In genomic region chr5:67097106-67098050, GRCm38 (mm10) we compare ENCODE assay signal across 12 mouse cellular contexts. TPM values are rescaled to one million over a fixed set of nuclear protein-coding genes. Genes with fewer than 3 reads are reported as not detected.
DNase-seq lines count a peak whose midpoint lies in the region; ATAC-seq and TF ChIP-seq lines count a peak whose summit lies in the region.
"Had no signal": no experiment of that assay in that cellular context is flagged by ENCODE, and none has a peak within 500 bp of the region (broad histone marks: within the 10 kb centered on the region; RNA-seq: fewer than 3 reads in every experiment).

No protein-coding gene starts in this region.

- H3K27me3 ChIP-seq in heart, adult 2 months (ENCODE audit: control insufficient read depth, insufficient read depth, low read length), result peaks cover 47% of the 10 kb centered on the region
- peaks cover 88% of the 10 kb centered on the region for H3K27me3 ChIP-seq in midbrain, embryonic 14.5 days (ENCODE audit: control insufficient read depth, insufficient read depth, low read length)
- peaks cover 98% of the 10 kb centered on the region for H3K27me3 ChIP-seq in midbrain, embryonic 13.5 days
- peaks cover 93% of the 10 kb centered on the region for H3K27me3 ChIP-seq in hindbrain, embryonic 13.5 days
- H3K27me3 ChIP-seq in stomach, embryonic 15.5 days (replicated peaks), result peaks cover 76% of the 10 kb centered on the region
- H3K27me3 ChIP-seq: CH12.LX had no signal

- no peak for ATAC-seq in midbrain, embryonic 14.5 days (ENCODE audit: low FRiP score, low TSS enrichment)
- no peak for ATAC-seq in midbrain, embryonic 13.5 days
- no peak for ATAC-seq in hindbrain, embryonic 13.5 days (ENCODE audit: low FRiP score)
- ATAC-seq in stomach, embryonic 15.5 days (ENCODE audit: insufficient read depth, low FRiP score, low read depth), result no peak

- no peak overlapping the region for H3K27ac ChIP-seq in heart, adult 2 months
- no peak overlapping the region for H3K27ac ChIP-seq in midbrain, embryonic 14.5 days (replicated peaks; ENCODE audit: low read depth, low read length)
- H3K27ac ChIP-seq in midbrain, embryonic 13.5 days, result no peak overlapping the region
- H3K27ac ChIP-seq in hindbrain, embryonic 13.5 days, result peak overlapping the region; percentile 82
- no peak overlapping the region; the same call in 1 of the 2 replicates for H3K27ac ChIP-seq in stomach, embryonic 15.5 days
- H3K27ac ChIP-seq: embryonic facial prominence, embryonic 12.5 days had no signal

- no peak overlapping the region for H3K4me2 ChIP-seq in midbrain, embryonic 14.5 days (ENCODE audit: low read length)
- H3K4me2 ChIP-seq in midbrain, embryonic 13.5 days (replicated peaks), result no peak overlapping the region
- H3K4me2 ChIP-seq in hindbrain, embryonic 13.5 days, result no peak overlapping the region
- H3K4me2 ChIP-seq in stomach, embryonic 15.5 days, result no peak overlapping the region

- TF ChIP-seq EP300 in heart, adult 2 months (IDR thresholded peaks at IDR 0.05; ENCODE audit: insufficient read depth, low read depth, low read length), result no peak

- no peaks in the 10 kb centered on the region for H3K9me3 ChIP-seq in midbrain, embryonic 14.5 days (ENCODE audit: control insufficient read depth, low read length)
- H3K9me3 ChIP-seq in midbrain, embryonic 13.5 days, result no peaks in the 10 kb centered on the region
- no peaks in the 10 kb centered on the region for H3K9me3 ChIP-seq in hindbrain, embryonic 13.5 days
- no peaks in the 10 kb centered on the region for H3K9me3 ChIP-seq in stomach, embryonic 15.5 days
- H3K9me3 ChIP-seq: embryonic facial prominence, embryonic 12.5 days had no signal

- peak; percentile 8 to 34 for DNase-seq in heart, adult 2 months
- no peak for DNase-seq in heart, postnatal 25 days (ENCODE audit: low spot score)
- DNase-seq in midbrain, embryonic 14.5 days, result peak; percentile 50
- DNase-seq in gastrocnemius, postnatal 25 days, result no peak
- no peak for DNase-seq in thymus, postnatal 4 days

- TF ChIP-seq POLR2A in heart, adult 2 months (IDR thresholded peaks at IDR 0.05; ENCODE audit: insufficient read depth, low read depth, low read length), result no peak

- H3K9ac ChIP-seq in heart, adult 2 months (ENCODE audit: low read depth, low read length), result no peak overlapping the region
- H3K9ac ChIP-seq in midbrain, embryonic 14.5 days (replicated peaks; ENCODE audit: low read length), result no peak overlapping the region
- no peak overlapping the region for H3K9ac ChIP-seq in midbrain, embryonic 13.5 days (replicated peaks)
- H3K9ac ChIP-seq in hindbrain, embryonic 13.5 days, result peak overlapping the region; percentile 51; the same call in 1 of the 2 replicates
- no peak overlapping the region for H3K9ac ChIP-seq in stomach, embryonic 15.5 days
- H3K9ac ChIP-seq: embryonic facial prominence, embryonic 12.5 days had no signal

- H3K4me1 ChIP-seq in heart, adult 2 months (ENCODE audit: control insufficient read depth, insufficient read depth, low read length), result no peaks in the 10 kb centered on the region; the same call in 1 of the 2 replicates
- H3K4me1 ChIP-seq in midbrain, embryonic 14.5 days (ENCODE audit: control insufficient read depth, insufficient read depth, low read length), result no peaks in the 10 kb centered on the region
- H3K4me1 ChIP-seq in midbrain, embryonic 13.5 days (replicated peaks), result peaks cover 9% of the 10 kb centered on the region
- H3K4me1 ChIP-seq in hindbrain, embryonic 13.5 days (replicated peaks), result peaks cover 8% of the 10 kb centered on the region
- H3K4me1 ChIP-seq in stomach, embryonic 15.5 days, result peaks cover 10% of the 10 kb centered on the region

- WGBS in heart, adult 2 months, result 5% methylated on average over 41 of the region's 41 CpGs
- under 1% methylated on average over 41 of the region's 41 CpGs for WGBS in midbrain, embryonic 14.5 days
- WGBS in midbrain, embryonic 13.5 days, result under 1% methylated on average over 41 of the region's 41 CpGs
- 1% methylated on average over 41 of the region's 41 CpGs for WGBS in hindbrain, embryonic 13.5 days
- WGBS in stomach, embryonic 15.5 days, result 2% methylated on average over 41 of the region's 41 CpGs

- H3K79me2 ChIP-seq in heart, adult 2 months (replicated peaks; ENCODE audit: control insufficient read depth, insufficient read depth, low read length), result no peaks in the 10 kb centered on the region

- H3K36me3 ChIP-seq in heart, adult 2 months (ENCODE audit: control insufficient read depth, insufficient read depth, low read length), result no peaks in the 10 kb centered on the region
- H3K36me3 ChIP-seq in midbrain, embryonic 14.5 days (ENCODE audit: control insufficient read depth, insufficient read depth, low read length), result no peaks in the 10 kb centered on the region
- no peaks in the 10 kb centered on the region for H3K36me3 ChIP-seq in midbrain, embryonic 13.5 days
- no peaks in the 10 kb centered on the region for H3K36me3 ChIP-seq in hindbrain, embryonic 13.5 days
- H3K36me3 ChIP-seq in stomach, embryonic 15.5 days, result no peaks in the 10 kb centered on the region
- H3K36me3 ChIP-seq: embryonic facial prominence, embryonic 12.5 days had no signal

- intact Hi-C loops in heart, adult 2 months (cut with DNase I), result loop anchor here (2.0 kb wide), 1 partner anchor 131 kb away; no protein-coding TSS in a partner anchor
- intact Hi-C loops in heart, postnatal 25 days (cut with DNase I), result loop anchor here (5.0 kb wide), 1 partner anchor 130 kb away; no protein-coding TSS in a partner anchor

- TF ChIP-seq CTCF in heart, adult 2 months (IDR thresholded peaks at IDR 0.05), result no peak

- no peak overlapping the region for H3K4me3 ChIP-seq in heart, adult 2 months
- H3K4me3 ChIP-seq in midbrain, embryonic 14.5 days (replicated peaks; ENCODE audit: low read depth, low read length), result no peak overlapping the region
- no peak overlapping the region for H3K4me3 ChIP-seq in midbrain, embryonic 13.5 days (replicated peaks)
- H3K4me3 ChIP-seq in hindbrain, embryonic 13.5 days, result peak overlapping the region; percentile 30
- peak overlapping the region; percentile 16 for H3K4me3 ChIP-seq in stomach, embryonic 15.5 days (replicated peaks)

RNA-seq across cellular contexts. Expression of gene Phox2b, which starts 1.7 kb away (rescaled TPM):
- total RNA-seq in heart, adult 2 months (2021), result not detected
- 0.12 and 0.26 TPM in 2 replicates for polyA plus RNA-seq in heart, adult 2 months (2012; rRNA removed)
- not detected for total RNA-seq in heart, postnatal 25 days (2021)
- polyA plus RNA-seq in midbrain, embryonic 14.5 days (2014; fragmentation: Nextera tagmentation; extraction: Ambion mirVana), result 2.2 and 3.3 TPM in 2 replicates
- 1.1 and 2.0 TPM in 2 replicates for polyA plus RNA-seq in midbrain, embryonic 13.5 days (2015; fragmentation: Nextera tagmentation; extraction: Ambion mirVana)
- 32.3 and 38.4 TPM in 2 replicates for polyA plus RNA-seq in hindbrain, embryonic 13.5 days (2015; fragmentation: Nextera tagmentation; extraction: Ambion mirVana)
- polyA plus RNA-seq in stomach, embryonic 15.5 days (2015; fragmentation: Nextera tagmentation; extraction: Ambion mirVana), result 20.3 and 20.7 TPM in 2 replicates
- not detected for total RNA-seq in gastrocnemius, postnatal 25 days (2021)
- total RNA-seq: CH12.LX; heart, adult 18-20 months; left cerebral cortex, postnatal 10 days had no signal

Comparison
In these comparisons a context has a peak if more than half of its experiments do, and no peak if none do; other contexts are left out.
1. DNase-seq: peak in heart, adult 2 months (2 of 2) and midbrain, embryonic 14.5 days (single experiment); none in heart, postnatal 25 days (single experiment), gastrocnemius, postnatal 25 days (single experiment) and thymus, postnatal 4 days (single experiment).
2. H3K4me3 ChIP-seq: peak in hindbrain, embryonic 13.5 days (single experiment) and stomach, embryonic 15.5 days (single experiment); none in heart, adult 2 months (single experiment), midbrain, embryonic 14.5 days (single experiment) and midbrain, embryonic 13.5 days (single experiment).